Mouse (Mus musculus): ENCODE measurements at regions not wholly inside any gene's neighbourhood (a gene's known extent, or its start where the extent isn't known, plus 50 kb on each side); places are given as distances from the start of the nearest gene placed in this dataset.
"Not testable (repeated sequence)": the region's sequence is repeated elsewhere in the genome, so short reads cannot be mapped to it uniquely, and the experiment has no call there.

GRCm38 (mm10) chr3:34754781-34755180 is 104.6 kb downstream of the Sox2 start:
- H3K27me3 ChIP-seq (ENCODE audit: control insufficient read depth, insufficient read depth, low read length) = no peaks in the 10 kb centered on the region
- no peaks in the 10 kb centered on the region for H3K4me1 ChIP-seq (ENCODE audit: control insufficient read depth, insufficient read depth, insufficient read length, low read length)
- WGBS = 85% methylated on average over 6 of the region's 6 CpGs
- no peak overlapping the region for H3K4me3 ChIP-seq (ENCODE audit: low read depth, low read length)
- TF ChIP-seq CTCF (IDR thresholded peaks at IDR 0.05; ENCODE audit: extremely low read depth, insufficient read length, insufficient replicate concordance, low read depth, low read length) (no peak), POLR2A (IDR thresholded peaks at IDR 0.05; ENCODE audit: low read depth, low read length) (no peak)
- no peak overlapping the region for H3K27ac ChIP-seq (ENCODE audit: insufficient read depth, low read depth, low read length)
- no peaks in the 10 kb centered on the region for H3K36me3 ChIP-seq (ENCODE audit: control insufficient read depth, insufficient read depth, low read length)

GRCm38 (mm10) chr3:34755282-34755681 is 105.1 kb downstream of the Sox2 start:
- WGBS = 92% methylated on average over 5 of the region's 5 CpGs
- H3K27me3 ChIP-seq (ENCODE audit: control insufficient read depth, insufficient read depth, low read length); H3K27ac ChIP-seq (ENCODE audit: insufficient read depth, low read depth, low read length); H3K36me3 ChIP-seq (ENCODE audit: control insufficient read depth, insufficient read depth, low read length); H3K4me3 ChIP-seq (ENCODE audit: low read depth, low read length); H3K4me1 ChIP-seq (ENCODE audit: control insufficient read depth, insufficient read depth, insufficient read length, low read length): not testable (repeated sequence)

GRCm38 (mm10) chr3:34756632-34757031 is 106.4 kb downstream of the Sox2 start:
- 24% methylated on average over 7 of the region's 7 CpGs for WGBS
- TF ChIP-seq CTCF (IDR thresholded peaks at IDR 0.05; ENCODE audit: extremely low read depth, insufficient read length, insufficient replicate concordance, low read depth, low read length) (no peak), POLR2A (IDR thresholded peaks at IDR 0.05; ENCODE audit: low read depth, low read length) (no peak)
- no peaks in the 10 kb centered on the region for H3K36me3 ChIP-seq (ENCODE audit: control insufficient read depth, insufficient read depth, low read length)
- H3K27ac ChIP-seq (ENCODE audit: insufficient read depth, low read depth, low read length) = no peak overlapping the region
- no peaks in the 10 kb centered on the region for H3K4me1 ChIP-seq (ENCODE audit: control insufficient read depth, insufficient read depth, insufficient read length, low read length)
- no peaks in the 10 kb centered on the region for H3K27me3 ChIP-seq (ENCODE audit: control insufficient read depth, insufficient read depth, low read length)
- no peak overlapping the region for H3K4me3 ChIP-seq (ENCODE audit: low read depth, low read length)

GRCm38 (mm10) chr3:34757130-34757529 is 106.9 kb downstream of the Sox2 start:
- no peaks in the 10 kb centered on the region for H3K4me1 ChIP-seq (ENCODE audit: control insufficient read depth, insufficient read depth, insufficient read length, low read length)
- no peak overlapping the region for H3K27ac ChIP-seq (ENCODE audit: insufficient read depth, low read depth, low read length)
- no peak for TF ChIP-seq CTCF (IDR thresholded peaks at IDR 0.05; ENCODE audit: extremely low read depth, insufficient read length, insufficient replicate concordance, low read depth, low read length)
- TF ChIP-seq POLR2A (IDR thresholded peaks at IDR 0.05; ENCODE audit: low read depth, low read length) = no peak
- no peaks in the 10 kb centered on the region for H3K36me3 ChIP-seq (ENCODE audit: control insufficient read depth, insufficient read depth, low read length)
- 78% methylated on average over 6 of the region's 6 CpGs for WGBS
- H3K27me3 ChIP-seq (ENCODE audit: control insufficient read depth, insufficient read depth, low read length) = no peaks in the 10 kb centered on the region
- no peak overlapping the region for H3K4me3 ChIP-seq (ENCODE audit: low read depth, low read length)

- H3K27me3 ChIP-seq (ENCODE audit: control insufficient read depth, insufficient read depth, low read length) = no peaks in the 10 kb centered on the region
- 34% methylated on average over 13 of the region's 13 CpGs for WGBS
- H3K4me1 ChIP-seq (ENCODE audit: control insufficient read depth, insufficient read depth, insufficient read length, low read length) = no peaks in the 10 kb centered on the region
- no peaks in the 10 kb centered on the region for H3K36me3 ChIP-seq (ENCODE audit: control insufficient read depth, insufficient read depth, low read length)
- TF ChIP-seq CTCF (IDR thresholded peaks at IDR 0.05; ENCODE audit: extremely low read depth, insufficient read length, insufficient replicate concordance, low read depth, low read length) (no peak), POLR2A (IDR thresholded peaks at IDR 0.05; ENCODE audit: low read depth, low read length) (no peak)
- H3K4me3 ChIP-seq (ENCODE audit: low read depth, low read length) = no peak overlapping the region
- no peak overlapping the region for H3K27ac ChIP-seq (ENCODE audit: insufficient read depth, low read depth, low read length)
Measured at GRCm38 (mm10) chr3:34757813-34758510, 107.8 kb downstream of the Sox2 start.

GRCm38 (mm10) chr3:34759942-34760640 is 109.9 kb downstream of the Sox2 start:
- 75% methylated on average over 19 of the region's 19 CpGs for whole genome bisulfite sequencing
- Histone ChIP-seq H3K27ac (ENCODE audit: insufficient read depth, low read depth, low read length) (no peak overlapping the region), H3K27me3 (ENCODE audit: control insufficient read depth, insufficient read depth, low read length) (no peaks in the 10 kb centered on the region), H3K36me3 (ENCODE audit: control insufficient read depth, insufficient read depth, low read length) (no peaks in the 10 kb centered on the region), H3K4me3 (ENCODE audit: low read depth, low read length) (no peak overlapping the region), H3K4me1 (ENCODE audit: control insufficient read depth, insufficient read depth, insufficient read length, low read length) (no peaks in the 10 kb centered on the region)
- TF ChIP-seq POLR2A (IDR thresholded peaks at IDR 0.05; ENCODE audit: low read depth, low read length) (no peak), CTCF (IDR thresholded peaks at IDR 0.05; ENCODE audit: extremely low read depth, insufficient read length, insufficient replicate concordance, low read depth, low read length) (no peak)

GRCm38 (mm10) chr3:34761162-34761769 is 111.1 kb downstream of the Sox2 start:
- H3K36me3 ChIP-seq (ENCODE audit: control insufficient read depth, insufficient read depth, low read length) = no peaks in the 10 kb centered on the region
- TF ChIP-seq POLR2A (IDR thresholded peaks at IDR 0.05; ENCODE audit: low read depth, low read length) = no peak
- TF ChIP-seq CTCF (IDR thresholded peaks at IDR 0.05; ENCODE audit: extremely low read depth, insufficient read length, insufficient replicate concordance, low read depth, low read length) = no peak
- 67% methylated on average over 7 of the region's 7 CpGs for WGBS
- H3K27ac ChIP-seq (ENCODE audit: insufficient read depth, low read depth, low read length) = no peak overlapping the region
- H3K4me1 ChIP-seq (ENCODE audit: control insufficient read depth, insufficient read depth, insufficient read length, low read length) = no peaks in the 10 kb centered on the region
- H3K27me3 ChIP-seq (ENCODE audit: control insufficient read depth, insufficient read depth, low read length) = no peaks in the 10 kb centered on the region
- no peak overlapping the region for H3K4me3 ChIP-seq (ENCODE audit: low read depth, low read length)

Data from small intestine, adult 2 months (tissue).